Mouse (Mus musculus) heart, embryonic 12.5 days (tissue): ENCODE results near the gene Fbxo8. TPM values are rescaled to one million over a fixed set of nuclear protein-coding genes. Genes with fewer than 3 reads are reported as not detected.

Experiments
- ATAC-seq: fragments of 200-750 bp; cut with Nextera tagmentation; 2 replicates; pipeline ENCODE4 v1.8.0; 2017; ENCODE audit warnings: moderate TSS enrichment, moderate library complexity; ENCODE audit not compliant: insufficient number of reproducible peaks, low FRiP score
- H3K27ac ChIP-seq: fragments of 300-500 bp; sonication (generic); 2 replicates; pipeline ENCODE4 v1.5.1; 2016; ENCODE audit warnings: mild to moderate bottlenecking, moderate library complexity; ENCODE audit not compliant: poor library complexity, severe bottlenecking
- H3K27me3 ChIP-seq: fragments of 300-500 bp; sonication (generic); replicated peaks from 2 replicates; pipeline ENCODE4 v1.6.1; 2016; ENCODE audit warnings: mild to moderate bottlenecking, moderate library complexity
- H3K36me3 ChIP-seq: fragments of 300-500 bp; sonication (generic); 2 replicates; pipeline ENCODE4 v1.6.1; 2016; ENCODE audit warnings: mild to moderate bottlenecking, moderate library complexity
- H3K4me1 ChIP-seq: fragments of 300-500 bp; sonication (generic); replicated peaks from 2 replicates; pipeline ENCODE4 v1.6.1; 2016; ENCODE audit warnings: mild to moderate bottlenecking
- H3K4me2 ChIP-seq: fragments of 300-500 bp; sonication (generic); 2 replicates; pipeline ENCODE4 v1.6.1; 2016; ENCODE audit warnings: mild to moderate bottlenecking, moderate library complexity
- H3K4me3 ChIP-seq: fragments of 300-500 bp; sonication (generic); 2 replicates; pipeline ENCODE4 v1.5.1; 2016; ENCODE audit warnings: mild to moderate bottlenecking
- H3K9ac ChIP-seq: fragments of 300-500 bp; sonication (generic); 2 replicates; pipeline ENCODE4 v1.6.1; 2016; ENCODE audit warnings: mild to moderate bottlenecking, moderate library complexity
- H3K9me3 ChIP-seq: fragments of 300-500 bp; sonication (generic); replicated peaks from 2 replicates; pipeline ENCODE4 v1.6.1; 2016; ENCODE audit warnings: mild to moderate bottlenecking, moderate library complexity
- WGBS: fragments of 180-500 bp; shearing (Covaris S2); methylation state at CpG from one replicate; pipeline ENCODE4 v1.1.7; 2016; 5-methylcytosine and 5-hydroxymethylcytosine counted together
- microRNA-seq: library from miRNA; unstranded; fragments of <30 nt; microRNA quantifications from one replicate; pipeline ENCODE4, GENCODE M21; 2017
- polyA plus RNA-seq: library from polyadenylated mRNA; unstranded; fragments of >200 nt; fragmentation: Nextera tagmentation; extraction: Ambion mirVana; gene quantifications from 2 replicates; pipeline ENCODE4 v1.2.1, GENCODE M21; 2016

Gene Fbxo8
- polyA plus RNA-seq, 1 experiment from 2014 or later, result 40.7 TPM

GRCm38 (mm10) chr8:56639277-56639676 lies 88.4 kb downstream of the Fbxo8 start:
- H3K27me3 ChIP-seq, result no peaks in the 10 kb centered on the region
- no peak for ATAC-seq
- H3K9me3 ChIP-seq, result no peaks in the 10 kb centered on the region
- no peak overlapping the region for H3K9ac ChIP-seq
- no peaks in the 10 kb centered on the region for H3K4me1 ChIP-seq
- no peak overlapping the region for H3K27ac ChIP-seq
- no peak overlapping the region for H3K4me3 ChIP-seq
- no peak overlapping the region for H3K4me2 ChIP-seq
- 77% methylated on average over 6 of the region's 6 CpGs for WGBS
- H3K36me3 ChIP-seq, result no peaks in the 10 kb centered on the region

Small RNA genes lying within 50 kb of the gene (microRNA-seq; reads per million reads assigned to microRNA genes)
- gene Gm25992, result not detected

Other genes with a start within 250 kb of the Fbxo8 start
- 28.2 and 31.1 TPM in 2 replicates for gene Cep44, start within 50 bp of the Fbxo8 start, polyA plus RNA-seq